Mouse (Mus musculus) olfactory bulb, adult 2 months (tissue): ENCODE measurements at regions not wholly inside any gene's neighbourhood (a gene's known extent, or its start where the extent isn't known, plus 50 kb on each side); places are given as distances from the start of the nearest gene placed in this dataset.

Source experiments
- CTCF ChIP-seq: fragments of 200-500 bp; IDR thresholded peaks from 2 replicates; pipeline ENCODE4 v1.5.1; 2012; ENCODE audit warnings: low read depth, mild to moderate bottlenecking, low read length, moderate library complexity; ENCODE audit not compliant: insufficient read depth
- POLR2A ChIP-seq: fragments of 200-500 bp; IDR thresholded peaks from 2 replicates; pipeline ENCODE4 v1.6.1; 2012; ENCODE audit warnings: mild to moderate bottlenecking, low read depth, low read length, moderate library complexity; ENCODE audit not compliant: insufficient read depth

DNA sequence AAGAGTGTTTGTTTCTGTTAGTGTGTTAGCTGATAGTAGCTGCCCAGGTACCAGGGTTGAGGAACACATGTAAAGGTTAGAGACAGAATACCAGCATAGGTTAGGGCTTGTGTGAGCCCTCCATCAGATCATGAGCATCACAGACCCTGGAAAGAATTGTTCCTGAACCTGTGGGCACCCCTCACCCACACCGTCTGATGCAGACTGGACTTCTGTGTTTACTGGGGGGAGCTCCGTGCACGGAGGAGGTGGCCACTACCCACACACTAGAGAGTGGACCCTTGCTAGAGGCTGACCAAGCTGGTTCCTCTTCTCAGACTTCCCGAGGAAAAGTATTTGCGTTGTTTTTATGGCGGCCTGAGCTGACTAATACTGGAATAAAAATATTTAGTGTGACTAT is 104.4 kb downstream of the Brms1l start:
- TF ChIP-seq POLR2A (no peak), CTCF (no peak)
